Mouse (Mus musculus): Measurements from ENCODE around the gene Fads1. TPM values are rescaled to one million over a fixed set of nuclear protein-coding genes. Genes with fewer than 3 reads are reported as not detected.
A peak's percentile ranks its signal among the peaks of the same experiment; 100 is the strongest.

Fads1 gene
- polyA plus RNA-seq, 1 experiment = 212 TPM

GRCm38 (mm10) chr19:10221585-10221984 is 38.9 kb downstream of the Fads1 start:
- Histone ChIP-seq H3K27ac (ENCODE audit: insufficient read depth, low read length) (no peak overlapping the region), H3K4me3 (ENCODE audit: insufficient read depth, low read length) (no peak overlapping the region), H3K4me1 (ENCODE audit: control insufficient read depth, insufficient read depth, low read length) (no peaks in the 10 kb centered on the region)
- TF ChIP-seq POLR2A (IDR thresholded peaks at IDR 0.05; ENCODE audit: extremely low read depth, insufficient read depth, low read length) (no peak), CTCF (IDR thresholded peaks at IDR 0.05; ENCODE audit: extremely low read depth, insufficient read depth, low read length) (no peak)

- Histone ChIP-seq H3K4me3 (ENCODE audit: insufficient read depth, low read length) (no peak overlapping the region), H3K4me1 (ENCODE audit: control insufficient read depth, insufficient read depth, low read length) (no peaks in the 10 kb centered on the region), H3K27ac (ENCODE audit: insufficient read depth, low read length) (no peak overlapping the region)
- TF ChIP-seq CTCF (IDR thresholded peaks at IDR 0.05; ENCODE audit: extremely low read depth, insufficient read depth, low read length) (no peak), POLR2A (IDR thresholded peaks at IDR 0.05; ENCODE audit: extremely low read depth, insufficient read depth, low read length) (no peak)
Observed at GRCm38 (mm10) chr19:10222656-10223055, 40.0 kb downstream of the Fads1 start.

DNA sequence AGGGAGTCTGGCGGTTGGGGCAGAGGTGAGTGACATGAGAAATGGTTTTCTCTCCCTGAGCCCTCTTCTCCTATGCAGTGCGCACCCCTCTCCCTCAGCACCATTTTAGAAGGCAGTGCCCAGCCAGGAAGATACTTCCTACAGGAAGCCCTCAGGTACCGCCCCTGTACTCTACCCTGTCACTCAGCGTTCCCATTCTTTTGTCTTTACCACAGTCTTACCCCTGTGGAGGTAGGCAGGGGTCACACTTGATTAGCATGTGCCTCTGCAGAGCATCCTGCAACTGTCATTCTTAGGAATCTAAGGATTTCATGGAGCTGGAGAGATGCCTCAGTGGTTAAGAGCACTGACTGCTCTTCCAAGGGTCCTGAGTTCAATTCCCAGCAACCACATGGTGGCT is 40.9 kb downstream of the Fads1 start:
- Histone ChIP-seq H3K4me1 (ENCODE audit: control insufficient read depth, insufficient read depth, low read length) (no peaks in the 10 kb centered on the region), H3K4me3 (ENCODE audit: insufficient read depth, low read length) (no peak overlapping the region), H3K27ac (ENCODE audit: insufficient read depth, low read length) (no peak overlapping the region)
- TF ChIP-seq POLR2A (IDR thresholded peaks at IDR 0.05; ENCODE audit: extremely low read depth, insufficient read depth, low read length) = no peak
- no peak for TF ChIP-seq CTCF (IDR thresholded peaks at IDR 0.05; ENCODE audit: extremely low read depth, insufficient read depth, low read length)

- TF ChIP-seq CTCF (IDR thresholded peaks at IDR 0.05; ENCODE audit: extremely low read depth, insufficient read depth, low read length) = no peak
- TF ChIP-seq POLR2A (IDR thresholded peaks at IDR 0.05; ENCODE audit: extremely low read depth, insufficient read depth, low read length) = no peak
- Histone ChIP-seq H3K4me1 (ENCODE audit: control insufficient read depth, insufficient read depth, low read length) (no peaks in the 10 kb centered on the region), H3K4me3 (ENCODE audit: insufficient read depth, low read length) (no peak overlapping the region), H3K27ac (ENCODE audit: insufficient read depth, low read length) (no peak overlapping the region)
Observed at GRCm38 (mm10) chr19:10224637-10225453, 42.2 kb downstream of the Fads1 start.

GRCm38 (mm10) chr19:10225767-10226166 is 43.1 kb downstream of the Fads1 start:
- TF ChIP-seq CTCF (IDR thresholded peaks at IDR 0.05; ENCODE audit: extremely low read depth, insufficient read depth, low read length) = no peak
- TF ChIP-seq POLR2A (IDR thresholded peaks at IDR 0.05; ENCODE audit: extremely low read depth, insufficient read depth, low read length) = no peak
- H3K4me1 ChIP-seq (ENCODE audit: control insufficient read depth, insufficient read depth, low read length) = no peaks in the 10 kb centered on the region
- no peak overlapping the region for H3K4me3 ChIP-seq (ENCODE audit: insufficient read depth, low read length)
- no peak overlapping the region for H3K27ac ChIP-seq (ENCODE audit: insufficient read depth, low read length)

- no peak for TF ChIP-seq POLR2A (IDR thresholded peaks at IDR 0.05; ENCODE audit: extremely low read depth, insufficient read depth, low read length)
- TF ChIP-seq CTCF (IDR thresholded peaks at IDR 0.05; ENCODE audit: extremely low read depth, insufficient read depth, low read length) = no peak
- Histone ChIP-seq H3K27ac (ENCODE audit: insufficient read depth, low read length) (no peak overlapping the region), H3K4me1 (ENCODE audit: control insufficient read depth, insufficient read depth, low read length) (no peaks in the 10 kb centered on the region), H3K4me3 (ENCODE audit: insufficient read depth, low read length) (no peak overlapping the region)
Observed at GRCm38 (mm10) chr19:10231016-10231415, 48.3 kb downstream of the Fads1 start.

DNA sequence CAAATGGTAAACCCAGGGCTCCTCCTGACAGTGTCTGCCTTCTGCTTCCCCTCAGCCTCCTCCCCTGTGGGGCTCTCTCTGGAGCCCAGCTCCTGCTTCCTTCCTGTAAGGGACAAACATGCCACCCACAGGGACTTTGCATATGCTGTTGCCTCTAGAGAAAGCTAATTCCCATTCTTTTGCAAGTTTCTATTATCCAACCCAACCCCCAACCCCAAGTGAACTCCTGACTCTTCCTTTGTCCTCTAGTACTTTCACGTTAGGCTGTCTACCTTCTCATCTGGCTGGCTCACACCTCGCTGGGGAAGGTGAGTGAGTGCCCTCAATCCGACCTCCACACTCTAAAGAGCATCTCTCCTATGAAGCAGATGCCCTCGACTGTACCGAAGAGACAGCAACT is 49.2 kb downstream of the Fads1 start:
- Histone ChIP-seq H3K27ac (ENCODE audit: insufficient read depth, low read length) (peak overlapping the region; percentile 34; the same call in 1 of the 2 replicates), H3K4me1 (ENCODE audit: control insufficient read depth, insufficient read depth, low read length) (no peaks in the 10 kb centered on the region), H3K4me3 (ENCODE audit: insufficient read depth, low read length) (no peak overlapping the region)
- TF ChIP-seq CTCF (IDR thresholded peaks at IDR 0.05; ENCODE audit: extremely low read depth, insufficient read depth, low read length) (no peak), POLR2A (IDR thresholded peaks at IDR 0.05; ENCODE audit: extremely low read depth, insufficient read depth, low read length) (no peak)

GRCm38 (mm10) chr19:10232327-10233017 is 49.8 kb downstream of the Fads1 start:
- H3K27ac ChIP-seq (ENCODE audit: insufficient read depth, low read length) = peak overlapping the region; percentile 12; the same call in 1 of the 2 replicates
- TF ChIP-seq POLR2A (IDR thresholded peaks at IDR 0.05; ENCODE audit: extremely low read depth, insufficient read depth, low read length) = no peak
- no peak for TF ChIP-seq CTCF (IDR thresholded peaks at IDR 0.05; ENCODE audit: extremely low read depth, insufficient read depth, low read length)
- H3K4me1 ChIP-seq (ENCODE audit: control insufficient read depth, insufficient read depth, low read length) = no peaks in the 10 kb centered on the region
- no peak overlapping the region for H3K4me3 ChIP-seq (ENCODE audit: insufficient read depth, low read length)

- H3K4me3 ChIP-seq (ENCODE audit: insufficient read depth, low read length) = no peak overlapping the region
- TF ChIP-seq POLR2A (IDR thresholded peaks at IDR 0.05; ENCODE audit: extremely low read depth, insufficient read depth, low read length) (no peak), CTCF (IDR thresholded peaks at IDR 0.05; ENCODE audit: extremely low read depth, insufficient read depth, low read length) (no peak)
- H3K27ac ChIP-seq (ENCODE audit: insufficient read depth, low read length) = no peak overlapping the region
- H3K4me1 ChIP-seq (ENCODE audit: control insufficient read depth, insufficient read depth, low read length) = no peaks in the 10 kb centered on the region
Observed at GRCm38 (mm10) chr19:10235784-10236565, 53.3 kb downstream of the Fads1 start.
